Mouse (Mus musculus) CH12.LX (cell line): Measurements from ENCODE around the gene Sucnr1.

Experiments used
- CHD1 ChIP-seq: IDR thresholded peaks from 2 replicates; pipeline ENCODE4 v1.6.1; 2012; ENCODE audit warnings: low read depth, low read length, improper control_type of control experiment, inconsistent platforms
- CTCF ChIP-seq, 2 experiments: IDR thresholded peaks in 1 of 2; conservative IDR thresholded peaks in 1 of 2; 2 replicates each; pipeline ENCODE4 v1.5.1; 2011 to 2012; ENCODE audit warnings: low read depth in 2 of 2, low read length in 2 of 2, improper control_type of control experiment in 1 of 2, inconsistent platforms in 1 of 2, mild to moderate bottlenecking in 1 of 2, moderate library complexity in 1 of 2
- EP300 ChIP-seq: IDR thresholded peaks from 2 replicates; pipeline ENCODE4 v1.6.1; 2011; ENCODE audit warnings: low read length, improper control_type of control experiment
- GABPA ChIP-seq: IDR thresholded peaks from 2 replicates; pipeline ENCODE4 v1.6.1; 2012; ENCODE audit warnings: low read depth, low read length, improper control_type of control experiment, inconsistent platforms; ENCODE audit not compliant: insufficient replicate concordance
- MAX ChIP-seq: IDR thresholded peaks from 2 replicates; pipeline ENCODE4 v1.6.1; 2011; ENCODE audit warnings: low read length, improper control_type of control experiment
- POLR2A ChIP-seq: IDR thresholded peaks from 2 replicates; pipeline ENCODE4 v1.6.1; 2011; ENCODE audit warnings: low read depth, mild to moderate bottlenecking, improper control_type of control experiment, low read length
- RAD21 ChIP-seq: IDR thresholded peaks from 2 replicates; pipeline ENCODE4 v1.6.1; 2011; ENCODE audit warnings: low read depth, mild to moderate bottlenecking, low read length, improper control_type of control experiment, moderate library complexity
- USF1 ChIP-seq: IDR thresholded peaks from 2 replicates; pipeline ENCODE4 v1.6.1; 2014; ENCODE audit warnings: low read depth, mild to moderate bottlenecking, inconsistent platforms, low read length, improper control_type of control experiment
- ZKSCAN1 ChIP-seq: IDR thresholded peaks from 2 replicates; pipeline ENCODE4 v1.6.1; 2012; ENCODE audit warnings: low read depth, inconsistent platforms, low read length, improper control_type of control experiment, borderline replicate concordance

GRCm38 (mm10) chr3:60126564-60126963 is 44.9 kb downstream of the Sucnr1 start:
- no peak for TF ChIP-seq POLR2A
- TF ChIP-seq CHD1 = no peak
- no peak for TF ChIP-seq CTCF (conservative IDR thresholded peaks at IDR 0.05 in 1 of 2, IDR thresholded peaks at IDR 0.05 in 1 of 2; ENCODE audit: low read depth in 2 of 2, low read length in 2 of 2)
- TF ChIP-seq EP300 = peak; percentile 70
- no peak for TF ChIP-seq MAX
- no peak for TF ChIP-seq USF1
- TF ChIP-seq ZKSCAN1 = no peak
- TF ChIP-seq RAD21 = no peak
- TF ChIP-seq GABPA = no peak
